Mouse (Mus musculus) forebrain, embryonic 10.5 days (tissue): ENCODE measurements around the gene Crtc3. TPM values are rescaled to one million over a fixed set of nuclear protein-coding genes. Genes with fewer than 3 reads are reported as not detected.

ENCODE experiments used
- DNase-seq: peaks from one replicate; pipeline ENCODE4 v3.0.0-alpha.2; 2017; ENCODE audit warnings: low spot score; ENCODE audit errors: extremely low spot score
- H3K27ac ChIP-seq: fragments of 300-500 bp; sonication (generic); 2 replicates; pipeline ENCODE4 v1.5.1; 2016; ENCODE audit warnings: mild to moderate bottlenecking
- H3K27me3 ChIP-seq: fragments of 300-500 bp; sonication (generic); 2 replicates; pipeline ENCODE4 v1.6.1; 2016; ENCODE audit warnings: mild to moderate bottlenecking; ENCODE audit not compliant: poor library complexity, severe bottlenecking
- H3K36me3 ChIP-seq: fragments of 300-500 bp; sonication (generic); replicated peaks from 2 replicates; pipeline ENCODE4 v1.6.1; 2016; ENCODE audit warnings: mild to moderate bottlenecking, moderate library complexity
- H3K4me1 ChIP-seq: fragments of 300-500 bp; sonication (generic); 2 replicates; pipeline ENCODE4 v1.6.1; 2016
- H3K4me3 ChIP-seq: fragments of 300-500 bp; sonication (generic); 2 replicates; pipeline ENCODE4 v1.5.1; 2016; ENCODE audit warnings: mild to moderate bottlenecking, moderate library complexity
- H3K9me3 ChIP-seq: fragments of 300-500 bp; sonication (generic); 2 replicates; pipeline ENCODE4 v1.6.1; 2016; ENCODE audit warnings: mild to moderate bottlenecking, moderate library complexity
- WGBS: fragments of 180-500 bp; shearing (Covaris S2); methylation state at CpG from one replicate; pipeline ENCODE4 v1.1.7; 2016; 5-methylcytosine and 5-hydroxymethylcytosine counted together
- polyA plus RNA-seq: library from polyadenylated mRNA; unstranded; fragments of >200 nt; fragmentation: Nextera tagmentation; extraction: Ambion mirVana; gene quantifications from 2 replicates; pipeline ENCODE4 v1.2.1, GENCODE M21; 2016

The Crtc3 gene
- polyA plus RNA-seq, 1 experiment from 2014 or later: 9.3 TPM

DNA sequence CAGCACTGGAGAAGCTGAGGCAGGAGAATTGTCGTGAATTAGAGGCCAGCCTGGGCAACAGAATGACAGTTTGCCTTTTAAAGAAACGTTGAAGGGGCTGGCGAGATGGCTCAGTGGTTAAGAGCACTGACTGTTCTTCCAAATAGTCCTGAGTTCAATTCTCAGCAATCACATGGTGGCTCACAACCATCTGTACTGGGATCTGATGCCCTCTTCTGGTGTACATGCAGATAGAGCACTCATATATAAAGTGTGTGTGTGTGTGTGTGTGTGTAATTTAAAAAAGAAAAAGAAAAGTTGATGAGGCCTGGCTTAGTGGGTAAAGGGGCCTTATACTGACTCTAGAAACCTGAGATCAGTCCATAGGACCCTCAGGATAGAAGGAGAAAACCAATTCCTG is 133.5 kb downstream of the Crtc3 start:
- WGBS: 68% methylated on average over 3 of the region's 3 CpGs
- H3K9me3 ChIP-seq: no peaks in the 10 kb centered on the region
- no peaks in the 10 kb centered on the region for H3K36me3 ChIP-seq
- H3K27ac ChIP-seq: no peak overlapping the region
- no peaks in the 10 kb centered on the region for H3K27me3 ChIP-seq
- DNase-seq: no peak
- no peaks in the 10 kb centered on the region for H3K4me1 ChIP-seq
- H3K4me3 ChIP-seq: no peak overlapping the region

DNA sequence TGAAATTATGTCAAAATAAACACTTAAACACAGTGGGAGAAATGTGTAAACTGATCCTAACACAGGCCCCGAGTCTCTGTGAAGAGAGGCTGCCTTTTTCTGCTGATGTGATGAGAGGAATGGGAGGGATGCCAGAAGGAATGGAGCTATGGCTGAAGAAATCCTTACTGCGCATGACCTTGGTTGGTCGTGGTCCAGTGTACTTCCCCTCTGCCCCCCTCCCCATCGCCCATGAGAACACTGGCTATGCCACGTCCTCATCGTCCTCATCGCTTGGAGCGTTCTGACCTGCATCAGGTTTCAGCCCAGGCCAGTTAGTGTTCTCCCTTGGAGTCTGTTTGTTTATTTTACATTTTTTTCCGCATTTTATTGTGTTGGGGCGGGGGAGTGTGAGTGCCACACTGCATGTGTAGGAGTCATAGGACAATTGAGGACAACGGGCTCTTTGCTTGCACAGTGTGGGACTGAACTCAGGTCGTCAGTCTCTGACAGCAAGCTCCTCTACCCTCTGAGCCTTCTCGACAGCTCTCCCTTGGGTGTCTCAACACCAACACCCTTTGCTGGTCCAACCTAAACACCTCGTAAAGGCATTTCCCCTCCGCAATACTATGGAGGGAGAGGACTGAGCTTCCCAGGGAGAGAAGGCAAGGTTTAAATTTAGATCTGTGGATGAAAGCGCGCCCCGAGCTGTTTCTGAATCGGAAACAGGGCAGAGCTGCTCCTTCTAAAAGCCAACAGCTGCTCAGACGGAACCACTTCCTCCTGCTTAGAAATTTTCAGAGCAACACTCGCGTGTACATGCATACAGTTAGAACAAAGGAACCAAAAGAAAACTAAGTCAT is 134.3 kb downstream of the Crtc3 start:
- Histone ChIP-seq H3K4me3 (no peak overlapping the region), H3K9me3 (no peaks in the 10 kb centered on the region), H3K4me1 (no peaks in the 10 kb centered on the region), H3K36me3 (no peaks in the 10 kb centered on the region), H3K27ac (no peak overlapping the region), H3K27me3 (no peaks in the 10 kb centered on the region)
- WGBS: 84% methylated on average over 22 of the region's 22 CpGs
- DNase-seq: no peak

DNA sequence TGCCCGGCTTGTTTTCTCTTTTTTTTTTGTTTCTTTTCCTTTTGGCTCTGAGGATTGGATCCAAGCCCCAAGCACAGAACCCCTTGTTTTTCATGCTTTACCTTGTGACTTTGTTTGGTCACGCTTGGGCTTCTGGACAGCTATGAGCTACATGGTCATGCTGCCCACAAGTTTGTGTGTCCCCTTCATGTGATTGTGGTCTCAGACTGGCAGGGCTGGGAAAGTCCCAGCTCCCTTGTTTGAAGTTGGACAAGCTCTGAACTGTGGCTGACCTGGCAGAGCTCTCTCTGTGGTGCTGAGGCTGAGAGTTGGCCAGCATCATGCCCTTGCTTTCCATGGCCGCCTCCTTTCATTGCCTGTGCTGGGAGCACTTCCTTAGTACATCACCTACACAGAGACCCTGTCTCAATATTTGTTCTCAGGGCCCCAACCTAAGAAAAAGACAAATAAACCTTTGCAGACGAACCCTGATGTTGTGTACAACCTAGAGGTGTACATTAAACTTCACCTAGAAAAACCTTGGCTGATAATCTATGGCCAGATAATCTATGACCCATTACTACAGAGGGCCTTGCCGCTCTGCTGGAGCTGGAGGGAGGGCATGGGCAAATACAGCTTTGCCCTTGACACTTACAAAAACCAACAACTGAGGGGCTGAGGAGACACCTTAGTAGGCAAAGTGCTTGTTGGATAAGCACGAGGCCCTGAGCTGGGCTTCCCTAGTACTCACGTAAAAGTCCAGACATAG is 140.0 kb downstream of the Crtc3 start:
- WGBS: 87% methylated on average over 7 of the region's 7 CpGs
- Histone ChIP-seq H3K27ac (no peak overlapping the region), H3K4me1 (0 out of 2 replicates have a peak, but pooled peaks cover 3% of the 10 kb centered on the region), H3K4me3 (no peak overlapping the region), H3K36me3 (no peaks in the 10 kb centered on the region), H3K9me3 (no peaks in the 10 kb centered on the region), H3K27me3 (no peaks in the 10 kb centered on the region)
- DNase-seq: no peak

DNA sequence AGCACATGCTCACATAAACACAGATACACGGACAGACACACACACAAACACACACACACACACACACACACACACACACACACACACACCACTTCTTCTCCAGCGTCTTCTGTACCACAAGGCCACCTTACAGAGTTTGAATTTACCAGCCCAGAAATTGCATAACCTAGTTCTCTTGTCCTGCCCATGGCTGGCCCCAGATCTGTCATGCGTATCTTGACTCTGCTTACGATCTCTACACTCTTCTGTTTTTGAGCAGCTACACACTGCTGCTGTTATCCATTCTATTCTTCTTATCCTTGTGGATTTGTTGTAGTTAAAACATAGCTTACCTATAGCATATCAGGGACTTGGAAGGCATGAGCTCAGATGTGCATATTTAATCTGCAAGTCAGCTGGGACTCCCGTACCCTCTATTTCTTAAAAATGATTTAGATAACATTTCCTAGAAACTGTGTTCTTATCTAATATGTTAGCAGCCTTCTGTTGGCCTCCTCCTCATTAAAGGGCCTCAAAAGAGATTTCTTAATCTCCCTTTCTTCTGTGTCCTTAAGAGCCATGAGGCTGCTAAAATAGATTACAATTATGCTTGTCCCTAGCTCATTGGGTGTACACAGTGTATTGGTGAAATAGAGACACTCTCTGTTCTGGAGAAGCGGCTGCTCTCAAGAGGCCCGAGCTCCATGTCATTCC is 146.4 kb downstream of the Crtc3 start:
- Histone ChIP-seq H3K9me3 (no peaks in the 10 kb centered on the region), H3K27ac (no peak overlapping the region), H3K36me3 (no peaks in the 10 kb centered on the region), H3K4me3 (no peak overlapping the region), H3K4me1 (0 out of 2 replicates have a peak, but pooled peaks cover 3% of the 10 kb centered on the region), H3K27me3 (no peaks in the 10 kb centered on the region)
- no peak for DNase-seq
- 81% methylated on average over 7 of the region's 7 CpGs for WGBS

DNA sequence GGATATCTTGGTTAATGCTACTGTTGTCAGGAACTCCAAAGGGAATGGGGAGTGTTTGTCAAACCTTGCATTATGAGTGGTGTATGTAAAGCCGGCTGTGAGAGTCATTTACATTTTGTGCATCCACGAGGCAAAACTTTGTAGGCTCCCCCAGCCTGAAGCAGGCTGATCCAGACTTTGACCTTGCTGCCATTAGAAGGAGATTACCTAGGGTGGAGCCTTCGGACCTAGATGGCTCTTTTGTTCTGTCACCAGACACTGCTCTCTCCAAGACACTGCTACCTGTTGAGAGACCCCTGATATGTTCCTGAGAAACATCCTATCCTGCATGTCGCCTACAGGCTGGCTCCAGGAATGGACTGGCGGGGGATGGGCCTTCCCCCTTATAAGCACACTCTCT is 149.1 kb downstream of the Crtc3 start:
- Histone ChIP-seq H3K36me3 (no peaks in the 10 kb centered on the region), H3K4me3 (no peak overlapping the region), H3K27me3 (no peaks in the 10 kb centered on the region), H3K4me1 (peaks cover 6% of the 10 kb centered on the region), H3K27ac (no peak overlapping the region), H3K9me3 (no peaks in the 10 kb centered on the region)
- no peak for DNase-seq
- 69% methylated on average over 5 of the region's 5 CpGs for WGBS

Other genes with a start within 250 kb of the Crtc3 start
- 54.7 and 55.9 TPM in 2 replicates for gene Blm, start 153.8 kb downstream of the Crtc3 start, polyA plus RNA-seq
- 29.1 TPM in 2 replicates for gene Iqgap1, start 137.1 kb upstream of the Crtc3 start, polyA plus RNA-seq
- gene Zscan2, start 172.0 kb upstream of the Crtc3 start, polyA plus RNA-seq: 1.3 and 2.5 TPM in 2 replicates
- gene Wdr73, start 212.4 kb upstream of the Crtc3 start, polyA plus RNA-seq: 53.2 and 53.8 TPM in 2 replicates
- 5.9 and 7.2 TPM in 2 replicates for gene Nmb, start 216.2 kb upstream of the Crtc3 start, polyA plus RNA-seq